Mouse (Mus musculus): ENCODE measurements around the gene Far2.

GRCm38 (mm10) chr6:148000483-148000882, 46.6 kb upstream of the Far2 start:
- no peak for TF ChIP-seq CTCF (IDR thresholded peaks at IDR 0.05; ENCODE audit: low read depth, low read length)
- TF ChIP-seq POLR2A (IDR thresholded peaks at IDR 0.05; ENCODE audit: insufficient read depth, low read length): no peak
